Mouse (Mus musculus) liver, postnatal 0 days (tissue): Measurements from ENCODE around the gene Cdk5r2.

Experiments used
- CTCF ChIP-seq: sonication (generic); IDR thresholded peaks from 2 replicates; pipeline ENCODE4 v1.5.1; 2016; ENCODE audit warnings: antibody characterized with exemption, low read depth
- EP300 ChIP-seq: IDR thresholded peaks from 2 replicates; pipeline ENCODE4 v1.6.1; 2016; ENCODE audit warnings: antibody characterized with exemption, low read depth, mild to moderate bottlenecking

GRCm38 (mm10) chr1:74833255-74833654, 21.5 kb upstream of the Cdk5r2 start:
- TF ChIP-seq CTCF (no peak), EP300 (no peak)
